Mouse (Mus musculus): ENCODE results near the gene Doc2b. TPM values are rescaled to one million over a fixed set of nuclear protein-coding genes. Genes with fewer than 3 reads are reported as not detected.

Doc2b gene
- polyA plus RNA-seq, 1 experiment from 2014 or later = 0.39 TPM

Other genes with a start within 250 kb of the Doc2b start
- gene Pitpna, start 208.0 kb downstream of the Doc2b start, polyA plus RNA-seq (2016; fragmentation: Nextera tagmentation; extraction: Ambion mirVana) = 68.8 and 80.6 TPM in 2 replicates
- 20.6 and 24.9 TPM in 2 replicates for gene Inpp5k, start 165.1 kb downstream of the Doc2b start, polyA plus RNA-seq (2016; fragmentation: Nextera tagmentation; extraction: Ambion mirVana)
- gene Myo1c, start 145.5 kb downstream of the Doc2b start, polyA plus RNA-seq (2016; fragmentation: Nextera tagmentation; extraction: Ambion mirVana) = 16.4 and 19.0 TPM in 2 replicates
- 107 and 122 TPM in 2 replicates for gene Crk, start 116.8 kb downstream of the Doc2b start, polyA plus RNA-seq (2016; fragmentation: Nextera tagmentation; extraction: Ambion mirVana)
- gene Ywhae, start 63.2 kb downstream of the Doc2b start, polyA plus RNA-seq (2016; fragmentation: Nextera tagmentation; extraction: Ambion mirVana) = 1,323 and 1,330 TPM in 2 replicates
- 2.1 and 2.4 TPM in 2 replicates for gene Rph3al, start 142.4 kb upstream of the Doc2b start, polyA plus RNA-seq (2016; fragmentation: Nextera tagmentation; extraction: Ambion mirVana)
- gene 1700016K19Rik, start 203.9 kb upstream of the Doc2b start, polyA plus RNA-seq (2016; fragmentation: Nextera tagmentation; extraction: Ambion mirVana) = 1.4 and 3.8 TPM in 2 replicates
- 14.4 and 15.9 TPM in 2 replicates for gene Rflnb, start 231.7 kb upstream of the Doc2b start, polyA plus RNA-seq (2016; fragmentation: Nextera tagmentation; extraction: Ambion mirVana)

Data from hindbrain, embryonic 10.5 days (tissue).